Mouse (Mus musculus) cerebellum, adult 2 months (tissue): Measurements from ENCODE around the gene 4930447C04Rik. TPM values are rescaled to one million over a fixed set of nuclear protein-coding genes. Genes with fewer than 3 reads are reported as not detected.

ENCODE experiments used
- DNase-seq, 2 experiments: peaks; one replicate each; pipeline ENCODE4 v3.0.0; 2021
- H3K27ac ChIP-seq: fragments of 200-500 bp; 2 replicates; pipeline ENCODE4 v1.5.1; 2012; ENCODE audit warnings: low read length, control low read depth, inconsistent platforms; ENCODE audit not compliant: insufficient read depth
- H3K27me3 ChIP-seq: fragments of 200-500 bp; 2 replicates; pipeline ENCODE4 v1.6.1; 2012; ENCODE audit warnings: inconsistent platforms, mild to moderate bottlenecking, low read length, moderate library complexity; ENCODE audit not compliant: control insufficient read depth, insufficient read depth
- H3K4me1 ChIP-seq: fragments of 200-500 bp; 2 replicates; pipeline ENCODE4 v1.6.1; 2011; ENCODE audit warnings: low read length; ENCODE audit not compliant: control insufficient read depth, insufficient read depth
- H3K4me3 ChIP-seq: fragments of 200-500 bp; replicated peaks from 2 replicates; pipeline ENCODE3; 2011; ENCODE audit warnings: mild to moderate bottlenecking, low read depth, low read length, control low read depth; ENCODE audit not compliant: insufficient read depth
- CTCF ChIP-seq: fragments of 200-500 bp; IDR thresholded peaks from 2 replicates; pipeline ENCODE4 v1.5.1; 2011; ENCODE audit warnings: low read depth, mild to moderate bottlenecking, control low read depth, low read length, moderate library complexity, borderline replicate concordance; ENCODE audit not compliant: insufficient read depth
- POLR2A ChIP-seq: fragments of 200-500 bp; IDR thresholded peaks from 2 replicates; pipeline ENCODE4 v1.6.1; 2011; ENCODE audit warnings: low read length, control low read depth, borderline replicate concordance; ENCODE audit not compliant: insufficient read depth
- WGBS: fragments of 180-500 bp; shearing (Covaris S2); methylation state at CpG from one replicate; pipeline ENCODE4 v1.1.7; 2018; 5-methylcytosine and 5-hydroxymethylcytosine counted together
- polyA plus RNA-seq: library from polyadenylated mRNA; depleted of rRNA; stranded (reverse); fragments of >200 nt; gene quantifications from 2 replicates; pipeline ENCODE4 v1.2.3, GENCODE M21; 2012

Gene 4930447C04Rik
- polyA plus RNA-seq, 1 experiment: 9.1 TPM

DNA sequence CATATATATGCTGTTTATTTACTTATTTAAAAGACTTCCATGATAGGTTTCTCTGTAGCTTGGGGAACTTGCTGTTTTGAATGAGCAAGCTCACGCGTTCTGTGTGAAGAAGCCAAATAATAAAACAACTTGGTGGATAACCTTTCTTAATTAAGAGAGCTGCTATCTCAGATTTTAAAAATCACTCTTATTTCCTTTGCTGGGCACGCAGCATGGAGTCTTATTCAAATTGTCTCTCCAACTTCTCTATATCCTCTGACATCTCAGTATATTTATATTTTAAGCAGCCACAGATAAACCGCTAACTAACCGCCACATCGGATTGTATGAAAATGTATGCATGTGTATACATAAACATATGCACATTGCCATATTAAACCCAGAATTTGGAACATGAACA is 1.6 kb upstream of the 4930447C04Rik start:
- Histone ChIP-seq H3K27me3 (peaks cover 32% of the 10 kb centered on the region; the same call in 1 of the 2 replicates), H3K4me1 (no peaks in the 10 kb centered on the region), H3K27ac (no peak overlapping the region), H3K4me3 (no peak overlapping the region)
- no peak for DNase-seq
- WGBS: 20% methylated on average over 6 of the region's 6 CpGs
- TF ChIP-seq CTCF: no peak

DNA sequence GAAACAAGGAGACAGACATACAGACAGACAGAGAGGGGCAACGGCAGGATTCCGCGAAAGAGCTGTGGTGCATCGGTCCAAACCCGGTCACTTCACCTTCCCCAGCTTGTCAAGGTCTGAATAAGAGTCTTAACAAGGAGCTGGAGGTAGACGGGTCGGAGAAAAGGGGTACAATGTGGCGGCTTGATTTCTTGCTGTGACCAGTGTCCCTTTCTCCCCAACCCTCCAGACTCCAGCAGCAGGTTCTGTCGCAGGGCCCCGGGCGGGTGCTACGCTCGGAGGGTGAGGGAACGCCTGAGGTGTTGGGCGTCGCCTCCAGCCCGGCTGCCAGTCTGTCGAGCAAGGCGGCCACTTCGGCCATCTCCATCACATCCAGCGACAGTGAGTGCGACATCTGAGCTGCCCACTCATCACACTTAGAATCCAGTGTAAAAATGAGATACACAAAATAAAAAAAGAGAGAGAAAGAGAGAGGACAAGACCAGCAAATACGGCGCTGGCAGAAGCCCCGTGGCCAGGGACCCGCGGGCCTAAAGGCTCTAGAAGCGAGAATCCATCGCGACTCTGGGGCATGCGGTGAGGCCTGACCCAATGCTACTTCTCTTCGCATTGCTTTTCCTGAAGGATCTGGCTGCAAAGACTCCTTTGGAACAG is 951 bp upstream of the 4930447C04Rik start:
- H3K4me1 ChIP-seq: no peaks in the 10 kb centered on the region
- peaks cover 32% of the 10 kb centered on the region; the same call in 1 of the 2 replicates for H3K27me3 ChIP-seq
- H3K4me3 ChIP-seq: no peak overlapping the region
- 3% methylated on average over 32 of the region's 32 CpGs for WGBS
- H3K27ac ChIP-seq: no peak overlapping the region
- no peak for DNase-seq
- TF ChIP-seq POLR2A (no peak), CTCF (no peak)

DNA sequence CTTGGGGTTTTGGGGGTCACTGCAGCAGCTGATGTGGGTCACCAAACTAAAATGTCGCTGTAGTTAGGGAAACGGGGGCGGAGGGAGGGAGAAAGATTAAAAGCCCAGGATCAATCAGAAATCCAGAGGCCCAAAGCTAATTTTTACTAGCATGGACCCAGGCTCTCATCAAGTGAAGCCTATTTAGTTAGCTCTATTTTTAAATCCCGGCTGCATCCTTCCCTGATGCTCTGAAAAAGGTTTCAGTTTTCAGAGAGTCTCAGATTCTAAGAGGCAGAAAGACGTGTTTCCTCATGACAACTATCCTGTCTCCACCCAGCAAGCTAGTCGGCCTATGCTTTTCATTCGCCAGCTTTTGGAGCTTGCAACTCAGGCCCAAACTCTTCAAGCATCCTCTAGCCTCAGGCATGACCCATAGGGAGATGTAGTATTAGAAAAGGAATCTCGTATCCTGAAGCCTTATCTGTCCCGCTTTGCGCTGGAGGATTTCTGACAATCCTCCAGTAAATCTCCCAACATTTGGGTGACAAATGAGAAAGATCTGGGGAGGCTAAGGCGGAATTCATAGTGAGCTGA is 336 bp upstream of the 4930447C04Rik start:
- no peak for DNase-seq
- TF ChIP-seq POLR2A: no peak
- no peak for TF ChIP-seq CTCF
- Histone ChIP-seq H3K4me3 (no peak overlapping the region), H3K4me1 (no peaks in the 10 kb centered on the region), H3K27me3 (peaks cover 30% of the 10 kb centered on the region; the same call in 1 of the 2 replicates), H3K27ac (no peak overlapping the region)
- WGBS: 6% methylated on average over 11 of the region's 11 CpGs

DNA sequence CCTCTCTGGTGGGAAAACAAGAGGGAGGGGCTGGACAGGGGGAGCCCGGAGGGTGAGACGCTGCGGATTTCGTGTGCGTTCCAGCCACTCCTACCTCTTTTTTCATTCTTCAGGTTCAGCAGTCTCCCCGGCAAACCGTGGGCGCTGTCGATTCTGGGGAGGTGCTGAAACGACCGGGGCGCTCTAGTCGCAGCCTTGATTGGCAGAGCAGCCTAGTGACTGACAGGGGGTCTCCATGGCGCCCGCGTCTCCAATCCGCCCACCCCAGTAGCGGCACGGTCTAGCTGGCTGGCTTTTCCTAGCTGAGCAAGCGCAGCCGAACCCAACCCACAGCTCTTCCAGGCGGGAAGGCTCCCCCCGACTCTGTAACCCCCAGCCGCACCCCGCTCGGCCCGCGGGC is 958 bp downstream of the 4930447C04Rik start, which contains the start of gene Six6:
TSS of gene Six6 (plus strand) at position 277 of the 400 bp plus-strand sequence.
- peaks cover 21% of the 10 kb centered on the region; the same call in 1 of the 2 replicates for H3K27me3 ChIP-seq
- no peaks in the 10 kb centered on the region for H3K4me1 ChIP-seq
- 2% methylated on average over 28 of the region's 28 CpGs for WGBS
- no peak within 1 kb of the TSS for H3K4me3 ChIP-seq
- DNase-seq: no peak
- no peak within 1 kb of the TSS for H3K27ac ChIP-seq
- TF ChIP-seq POLR2A (no peak), CTCF (no peak)

DNA sequence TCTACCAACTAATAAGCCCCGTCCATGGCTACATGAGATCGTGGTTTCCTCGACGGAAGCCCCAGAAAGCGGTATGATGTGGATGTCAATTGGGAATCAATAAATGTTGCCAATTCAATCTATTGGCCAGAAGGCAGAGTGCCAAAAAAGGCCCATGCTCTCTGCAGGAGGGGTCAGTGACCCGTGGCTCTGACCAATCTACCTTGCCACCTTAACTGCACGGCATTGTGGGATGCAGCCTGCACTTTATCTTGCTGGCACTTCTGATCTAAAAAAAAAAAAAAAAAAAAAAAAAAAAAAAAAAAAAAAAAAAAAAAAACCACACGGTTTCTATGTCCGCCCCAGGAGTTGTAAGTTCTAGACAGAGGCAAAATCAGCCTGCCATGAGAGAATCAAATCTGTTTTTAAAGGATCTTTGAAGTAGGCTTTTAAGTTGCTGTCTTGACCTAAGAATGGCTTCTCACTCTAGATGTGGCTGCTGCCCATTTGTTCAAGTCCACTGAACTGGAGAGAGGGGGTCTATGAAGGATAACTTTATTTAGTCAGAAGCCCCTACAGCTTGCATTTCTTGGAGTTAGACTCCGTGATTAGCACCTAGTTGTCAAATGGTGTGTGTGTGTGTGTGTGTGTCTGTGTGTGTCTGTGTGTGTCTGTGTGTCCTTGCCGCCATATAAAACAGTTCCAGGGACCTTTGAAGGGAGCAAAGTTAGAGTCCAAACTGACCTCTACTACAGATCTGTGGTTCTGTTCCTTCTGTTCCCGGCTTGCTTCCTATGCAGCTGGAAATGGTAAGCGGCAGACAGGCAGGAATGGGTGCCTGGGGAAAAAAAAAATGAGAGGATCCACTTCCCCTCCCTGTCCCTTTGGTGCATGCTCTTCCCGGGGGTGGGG is 1.7 kb downstream of the 4930447C04Rik start:
- Histone ChIP-seq H3K27ac (no peak overlapping the region), H3K27me3 (peaks cover 21% of the 10 kb centered on the region; the same call in 1 of the 2 replicates), H3K4me1 (no peaks in the 10 kb centered on the region), H3K4me3 (no peak overlapping the region)
- 3% methylated on average over 14 of the region's 14 CpGs for whole genome bisulfite sequencing
- no peak for DNase-seq
- no peak for TF ChIP-seq CTCF
- no peak for TF ChIP-seq POLR2A

DNA sequence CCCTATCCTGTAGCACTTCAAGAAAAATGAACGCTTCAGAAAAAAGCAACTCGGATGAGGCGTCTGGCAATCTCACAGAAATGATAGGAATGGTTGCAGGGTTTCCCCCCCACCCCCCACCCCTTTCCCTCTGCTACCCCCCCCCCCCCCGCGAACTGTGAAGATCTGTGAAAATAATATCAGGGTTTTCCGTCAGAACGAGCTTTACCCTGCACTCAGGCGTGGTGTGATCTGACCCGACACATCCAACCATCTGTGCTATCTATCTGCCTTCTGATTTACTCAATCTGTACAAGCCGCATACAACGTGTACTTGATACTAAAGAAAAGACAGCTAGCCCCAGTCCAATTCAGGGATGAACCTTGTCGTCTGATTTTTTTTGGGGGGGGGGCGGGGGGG is 2.4 kb downstream of the 4930447C04Rik start:
- no peak overlapping the region for H3K4me3 ChIP-seq
- under 1% methylated on average over 13 of the region's 13 CpGs for WGBS
- H3K27me3 ChIP-seq: peaks cover 19% of the 10 kb centered on the region; the same call in 1 of the 2 replicates
- DNase-seq: no peak
- TF ChIP-seq CTCF: no peak
- no peak for TF ChIP-seq POLR2A
- no peak overlapping the region for H3K27ac ChIP-seq
- no peaks in the 10 kb centered on the region for H3K4me1 ChIP-seq

DNA sequence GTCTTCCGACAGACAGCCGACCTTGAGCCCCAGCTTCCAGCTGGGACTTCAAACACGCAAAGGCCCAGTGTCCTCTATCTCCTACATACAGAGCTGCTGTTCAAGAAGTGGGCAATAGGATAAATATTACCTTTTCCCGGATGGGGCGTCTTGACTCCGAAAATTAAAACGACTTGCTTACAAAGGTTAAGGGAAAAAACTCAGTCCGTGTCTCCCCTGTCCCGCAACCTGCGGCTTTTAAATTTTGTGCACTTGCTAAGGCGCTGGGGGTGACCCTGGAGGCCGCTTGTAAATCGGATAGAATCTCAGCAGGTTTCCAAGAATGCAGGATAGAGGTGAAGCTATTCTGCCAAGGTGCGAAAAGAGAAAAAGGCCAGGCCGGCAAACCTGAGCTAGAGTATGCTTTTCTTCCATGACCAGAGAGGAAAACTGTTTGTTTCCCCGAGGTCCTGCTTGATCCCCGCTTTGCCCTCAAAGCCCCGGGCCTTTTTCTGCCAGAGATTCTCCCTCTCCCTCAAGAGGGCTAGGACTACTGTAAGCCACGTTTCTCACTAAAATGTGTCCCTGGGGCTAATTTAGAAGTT is 2.9 kb downstream of the 4930447C04Rik start:
- 5% methylated on average over 19 of the region's 19 CpGs for WGBS
- no peak overlapping the region for H3K4me3 ChIP-seq
- TF ChIP-seq CTCF: no peak
- TF ChIP-seq POLR2A: no peak
- DNase-seq: no peak
- no peak overlapping the region for H3K27ac ChIP-seq
- no peaks in the 10 kb centered on the region for H3K4me1 ChIP-seq
- peaks cover 19% of the 10 kb centered on the region; the same call in 1 of the 2 replicates for H3K27me3 ChIP-seq
